ENCODE assay signal across 16 mouse cellular contexts in the genomic region with DNA sequence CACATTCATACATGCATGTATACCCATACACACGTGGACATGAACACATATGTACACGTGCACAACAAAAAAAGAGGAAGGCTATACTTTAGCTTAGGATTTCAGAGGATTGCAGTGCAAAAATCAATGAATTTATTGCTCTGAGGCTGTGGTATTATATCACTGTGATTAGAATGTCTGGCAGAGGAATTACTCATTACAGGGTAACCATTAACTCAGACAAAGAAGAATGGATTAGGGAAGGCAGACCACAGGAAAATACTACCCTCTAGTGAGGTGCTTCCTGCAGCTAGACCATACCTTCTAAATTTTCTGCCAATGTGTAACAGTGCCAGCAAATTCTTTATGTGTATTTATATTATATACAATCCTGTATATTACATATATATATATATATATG.
"Had no signal": no experiment of that assay in that cellular context is flagged by ENCODE, and none has a peak within 500 bp of the region (broad histone marks: within the 10 kb centered on the region; RNA-seq: fewer than 3 reads in every experiment).

No protein-coding gene starts in this region.

- H3K9ac ChIP-seq: neural tube, embryonic 13.5 days; neural tube, embryonic 15.5 days; stomach, embryonic 15.5 days had no signal

- DNase-seq: retina, postnatal 1 day; right cerebral cortex, adult 18-20 months; right cerebral cortex, postnatal 14 days; right cerebral cortex, postnatal 25 days; right cerebral cortex, postnatal 4 days; spleen, adult 18-20 months; thymus, adult 18-20 months; thymus, adult 2 months; thymus, postnatal 14 days; thymus, postnatal 25 days; thymus, postnatal 36 days; thymus, postnatal 4 days had no signal

- H3K36me3 ChIP-seq: neural tube, embryonic 13.5 days; neural tube, embryonic 15.5 days; stomach, embryonic 15.5 days had no signal

- H3K27ac ChIP-seq: neural tube, embryonic 13.5 days; neural tube, embryonic 15.5 days; stomach, embryonic 15.5 days; stomach, postnatal 0 days had no signal

- H3K4me2 ChIP-seq: neural tube, embryonic 13.5 days; neural tube, embryonic 15.5 days; stomach, embryonic 15.5 days had no signal

- H3K27me3 ChIP-seq: neural tube, embryonic 13.5 days; neural tube, embryonic 15.5 days; stomach, embryonic 15.5 days had no signal

- H3K4me1 ChIP-seq: neural tube, embryonic 13.5 days; neural tube, embryonic 15.5 days; stomach, embryonic 15.5 days had no signal

- H3K4me3 ChIP-seq: neural tube, embryonic 13.5 days; neural tube, embryonic 15.5 days; stomach, embryonic 15.5 days had no signal

- H3K9me3 ChIP-seq: neural tube, embryonic 13.5 days; neural tube, embryonic 15.5 days; stomach, embryonic 15.5 days had no signal
